Mouse (Mus musculus): ENCODE measurements around the gene Polr3b. TPM values are rescaled to one million over a fixed set of nuclear protein-coding genes. Genes with fewer than 3 reads are reported as not detected.
A peak's percentile ranks its signal among the peaks of the same experiment; 100 is the strongest.

The Polr3b gene
- polyA plus RNA-seq, 1 experiment = 15.9 TPM

DNA sequence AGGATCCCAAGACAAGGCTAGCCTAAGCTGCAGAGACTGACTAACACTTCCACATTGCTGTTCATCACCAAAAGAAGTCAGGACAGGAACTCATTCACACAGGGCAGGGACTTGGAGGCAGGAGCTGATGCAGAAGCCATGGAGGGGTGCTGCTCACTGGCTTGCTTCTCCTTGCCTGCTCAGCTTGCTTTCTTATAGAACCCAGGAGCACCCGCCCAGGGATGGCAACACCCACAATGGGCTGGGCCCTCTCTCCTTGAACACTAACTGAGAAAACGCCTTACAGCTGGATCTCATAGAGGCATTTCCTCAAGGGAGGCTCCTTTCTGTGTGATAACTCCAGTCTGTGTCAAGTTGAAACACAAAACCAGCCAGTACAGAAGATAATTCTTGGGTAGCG, 7.0 kb upstream of the Polr3b start:
- no peak overlapping the region for H3K4me3 ChIP-seq (replicated peaks; ENCODE audit: control insufficient read depth, low read depth, low read length)
- H3K27ac ChIP-seq (ENCODE audit: control insufficient read depth, insufficient read depth, low read depth, low read length, poor library complexity) = no peak overlapping the region
- WGBS = 72% methylated on average over 3 of the region's 3 CpGs
- TF ChIP-seq POLR2A (IDR thresholded peaks at IDR 0.05; ENCODE audit: borderline replicate concordance, control insufficient read depth, low read depth, low read length) = no peak
- no peak for TF ChIP-seq CTCF (IDR thresholded peaks at IDR 0.05; ENCODE audit: control insufficient read depth, insufficient read depth, low read length)
- no peaks in the 10 kb centered on the region; the same call in 1 of the 2 replicates for H3K4me1 ChIP-seq (ENCODE audit: control insufficient read depth, insufficient read depth, low read length)

DNA sequence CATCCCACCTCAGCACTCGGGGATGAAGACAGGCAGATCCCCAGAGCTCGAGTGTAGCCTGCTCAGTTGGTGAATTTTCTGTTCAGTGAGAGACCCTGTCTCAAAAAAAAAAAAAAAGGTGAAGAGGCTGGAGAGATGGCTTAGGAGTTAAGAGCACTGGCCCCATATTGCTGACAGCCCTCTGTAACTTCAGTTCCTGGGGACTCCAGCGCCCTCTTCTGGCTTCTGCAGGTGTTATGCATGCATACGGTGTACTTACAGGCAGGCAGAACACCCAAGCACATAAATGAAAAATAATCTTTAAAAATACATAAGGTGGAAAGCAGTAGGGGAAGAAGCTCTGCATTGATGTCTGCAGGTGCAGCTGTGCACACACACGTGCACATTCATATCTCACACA, 9.1 kb downstream of the Polr3b start:
- Histone ChIP-seq H3K4me1 (ENCODE audit: control insufficient read depth, insufficient read depth, low read length) (no peaks in the 10 kb centered on the region), H3K4me3 (replicated peaks; ENCODE audit: control insufficient read depth, low read depth, low read length) (no peak overlapping the region), H3K27ac (ENCODE audit: control insufficient read depth, insufficient read depth, low read depth, low read length, poor library complexity) (no peak overlapping the region)
- WGBS = 70% methylated on average over 5 of the region's 5 CpGs
- TF ChIP-seq CTCF (IDR thresholded peaks at IDR 0.05; ENCODE audit: control insufficient read depth, insufficient read depth, low read length) (peak; percentile 59), POLR2A (IDR thresholded peaks at IDR 0.05; ENCODE audit: borderline replicate concordance, control insufficient read depth, low read depth, low read length) (no peak)

DNA sequence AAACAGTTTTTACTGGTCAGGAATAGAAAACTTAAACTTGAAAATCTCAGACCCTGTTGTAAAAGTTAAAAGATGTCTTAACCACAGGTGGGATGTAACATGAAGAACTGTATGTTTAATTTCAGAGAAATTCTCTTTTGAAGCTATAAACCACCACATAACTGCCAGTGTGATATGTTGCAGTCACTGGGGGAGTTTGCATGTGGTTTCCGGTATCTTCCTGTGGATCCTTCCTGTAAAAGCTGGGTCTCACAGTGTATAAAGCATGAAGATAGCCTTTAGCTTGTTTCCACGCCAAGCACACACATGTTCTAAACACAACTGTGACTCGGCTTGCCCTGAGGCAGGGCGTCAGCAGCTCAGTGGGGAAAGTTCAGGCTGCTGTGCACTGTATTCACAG, 9.9 kb downstream of the Polr3b start:
- no peak overlapping the region for H3K4me3 ChIP-seq (replicated peaks; ENCODE audit: control insufficient read depth, low read depth, low read length)
- TF ChIP-seq CTCF (IDR thresholded peaks at IDR 0.05; ENCODE audit: control insufficient read depth, insufficient read depth, low read length) = no peak
- TF ChIP-seq POLR2A (IDR thresholded peaks at IDR 0.05; ENCODE audit: borderline replicate concordance, control insufficient read depth, low read depth, low read length) = no peak
- no peak overlapping the region for H3K27ac ChIP-seq (ENCODE audit: control insufficient read depth, insufficient read depth, low read depth, low read length, poor library complexity)
- WGBS = 84% methylated on average over 4 of the region's 4 CpGs
- H3K4me1 ChIP-seq (ENCODE audit: control insufficient read depth, insufficient read depth, low read length) = no peaks in the 10 kb centered on the region

DNA sequence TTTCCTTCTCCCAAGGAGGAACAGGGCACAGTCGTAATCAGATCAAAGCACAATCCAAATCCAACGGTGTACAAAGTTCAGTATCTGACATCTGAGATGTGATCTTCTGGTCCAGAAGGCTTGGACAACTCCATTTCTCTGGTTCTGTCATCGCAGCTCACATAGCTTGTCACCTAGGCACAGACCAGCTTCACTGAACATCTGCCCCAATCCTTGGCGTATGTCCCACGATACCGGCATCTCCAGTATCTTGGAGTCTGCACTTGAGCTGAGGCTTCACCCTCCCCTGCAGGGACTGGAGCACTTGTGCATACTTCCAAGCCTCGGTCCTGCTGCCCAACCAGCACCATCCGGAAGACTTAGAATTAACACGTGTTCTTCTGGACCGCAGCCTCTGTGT, 14.6 kb downstream of the Polr3b start:
- no peak overlapping the region for H3K27ac ChIP-seq (ENCODE audit: control insufficient read depth, insufficient read depth, low read depth, low read length, poor library complexity)
- TF ChIP-seq POLR2A (IDR thresholded peaks at IDR 0.05; ENCODE audit: borderline replicate concordance, control insufficient read depth, low read depth, low read length) (no peak), CTCF (IDR thresholded peaks at IDR 0.05; ENCODE audit: control insufficient read depth, insufficient read depth, low read length) (no peak)
- H3K4me3 ChIP-seq (replicated peaks; ENCODE audit: control insufficient read depth, low read depth, low read length) = no peak overlapping the region
- H3K4me1 ChIP-seq (ENCODE audit: control insufficient read depth, insufficient read depth, low read length) = peaks cover 2% of the 10 kb centered on the region
- 92% methylated on average over 10 of the region's 10 CpGs for WGBS

DNA sequence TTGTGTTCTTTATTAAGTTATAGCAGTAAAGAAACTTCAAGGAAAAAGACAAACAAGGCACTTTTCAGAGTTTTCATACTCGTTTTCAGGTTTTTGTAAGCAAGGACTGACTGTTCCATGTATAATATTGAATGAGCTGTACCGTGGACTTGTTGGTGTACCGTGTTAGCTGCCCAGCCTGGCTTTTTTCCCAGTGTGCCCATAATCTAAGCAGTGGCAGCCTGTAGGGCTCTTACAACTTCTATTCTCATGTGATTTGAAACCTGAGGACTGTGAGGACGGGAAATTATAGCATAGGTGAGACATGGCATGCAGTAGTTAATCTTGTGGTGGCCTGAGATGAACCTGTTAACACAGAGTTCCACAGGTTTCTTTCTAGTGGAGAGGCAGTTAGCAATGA, 16.3 kb downstream of the Polr3b start:
- Histone ChIP-seq H3K4me3 (replicated peaks; ENCODE audit: control insufficient read depth, low read depth, low read length) (no peak overlapping the region), H3K4me1 (ENCODE audit: control insufficient read depth, insufficient read depth, low read length) (peaks cover 2% of the 10 kb centered on the region), H3K27ac (ENCODE audit: control insufficient read depth, insufficient read depth, low read depth, low read length, poor library complexity) (no peak overlapping the region)
- no peak for TF ChIP-seq CTCF (IDR thresholded peaks at IDR 0.05; ENCODE audit: control insufficient read depth, insufficient read depth, low read length)
- TF ChIP-seq POLR2A (IDR thresholded peaks at IDR 0.05; ENCODE audit: borderline replicate concordance, control insufficient read depth, low read depth, low read length) = no peak
- 81% methylated on average over 4 of the region's 4 CpGs for WGBS

DNA sequence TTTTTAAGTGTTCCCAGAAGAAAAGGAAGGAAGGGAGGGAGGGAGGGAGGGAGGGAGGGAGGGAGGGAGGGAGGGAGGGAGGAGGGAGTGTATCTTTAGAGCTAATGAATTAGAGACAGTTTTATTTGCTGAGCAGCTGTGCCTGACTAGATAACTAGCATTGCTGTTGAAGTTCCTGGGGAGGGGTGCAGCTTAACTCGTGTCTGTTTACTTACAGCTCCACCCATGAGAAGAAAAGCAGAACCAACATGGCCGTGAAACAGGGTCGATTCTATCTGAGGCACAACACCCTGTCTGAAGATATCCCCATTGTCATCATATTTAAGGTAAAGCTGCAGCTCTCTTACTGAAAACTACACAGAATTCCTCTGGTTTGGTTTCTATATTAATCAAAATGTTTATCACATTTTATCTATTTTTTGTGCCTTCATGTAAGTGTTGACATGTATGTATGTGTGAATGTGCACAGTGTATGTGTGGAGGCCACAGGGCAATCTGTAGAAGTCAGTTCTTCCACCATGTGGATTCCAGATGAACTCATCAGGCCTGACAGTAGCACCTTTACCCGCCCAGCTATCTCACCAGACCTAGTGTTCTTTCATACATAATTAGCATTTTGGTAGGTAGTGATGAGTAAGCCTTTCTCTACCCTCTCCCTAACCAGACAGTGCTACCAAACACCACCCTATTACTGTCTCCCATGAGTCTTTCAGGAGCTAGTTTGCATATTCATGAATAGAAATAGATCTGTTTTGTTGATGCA, 17.6 kb downstream of the Polr3b start:
- no peak overlapping the region; the same call in 1 of the 2 replicates for H3K27ac ChIP-seq (ENCODE audit: control insufficient read depth, insufficient read depth, low read depth, low read length, poor library complexity)
- 44% methylated on average over 4 of the region's 4 CpGs for WGBS
- H3K4me3 ChIP-seq (replicated peaks; ENCODE audit: control insufficient read depth, low read depth, low read length) = peak overlapping the region; percentile 7

DNA sequence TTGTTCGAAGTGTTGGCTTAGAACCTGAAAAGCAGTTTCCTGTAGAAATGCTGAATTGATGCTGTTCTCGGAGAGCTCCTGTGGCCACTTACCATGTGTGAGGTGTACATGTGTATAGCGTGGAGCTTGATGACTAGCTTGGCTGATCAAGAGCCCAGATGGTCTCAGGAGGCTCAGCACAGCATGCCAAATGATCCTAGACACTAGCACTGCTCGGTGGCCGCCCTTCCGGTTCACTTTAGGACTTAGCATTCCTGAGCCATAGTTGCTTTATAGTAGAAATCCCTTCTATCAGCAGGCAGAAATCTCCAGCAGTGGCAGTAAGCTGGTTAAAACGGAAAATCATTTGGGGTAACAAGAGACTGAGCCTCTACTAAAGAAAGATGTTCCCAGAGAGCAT, 18.8 kb downstream of the Polr3b start:
- no peak for TF ChIP-seq POLR2A (IDR thresholded peaks at IDR 0.05; ENCODE audit: borderline replicate concordance, control insufficient read depth, low read depth, low read length)
- TF ChIP-seq CTCF (IDR thresholded peaks at IDR 0.05; ENCODE audit: control insufficient read depth, insufficient read depth, low read length) = no peak
- Histone ChIP-seq H3K4me3 (replicated peaks; ENCODE audit: control insufficient read depth, low read depth, low read length) (no peak overlapping the region), H3K4me1 (ENCODE audit: control insufficient read depth, insufficient read depth, low read length) (peaks cover 5% of the 10 kb centered on the region), H3K27ac (ENCODE audit: control insufficient read depth, insufficient read depth, low read depth, low read length, poor library complexity) (no peak overlapping the region)
- 92% methylated on average over 7 of the region's 7 CpGs for WGBS

More for the DNA sequence above, 17.6 kb downstream of the Polr3b start:
- H3K4me1 ChIP-seq (ENCODE audit: control insufficient read depth, insufficient read depth, low read length) = peaks cover 2% of the 10 kb centered on the region
- TF ChIP-seq CTCF (IDR thresholded peaks at IDR 0.05; ENCODE audit: control insufficient read depth, insufficient read depth, low read length) (no peak), POLR2A (IDR thresholded peaks at IDR 0.05; ENCODE audit: borderline replicate concordance, control insufficient read depth, low read depth, low read length) (no peak)

DNA sequence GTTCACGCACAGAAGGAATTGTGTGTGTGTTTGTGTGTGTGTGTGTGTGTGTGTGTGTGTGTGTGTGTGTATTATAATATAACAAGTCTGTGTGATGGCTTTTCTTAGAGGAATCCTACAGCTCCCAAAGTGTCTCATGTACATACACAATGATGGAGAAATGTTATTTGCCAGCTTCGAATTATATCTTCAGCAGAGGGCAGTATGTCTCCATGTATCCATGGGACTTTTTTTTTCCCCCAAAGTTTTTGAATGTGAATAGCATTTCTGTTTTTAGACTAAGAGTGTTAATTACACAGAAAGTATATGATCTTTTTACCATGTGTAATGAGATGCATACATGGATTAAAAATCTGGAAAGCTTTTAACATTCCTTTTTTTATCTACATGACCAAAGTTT, 19.5 kb downstream of the Polr3b start:
- WGBS = 77% methylated on average over 2 of the region's 2 CpGs
- no peak overlapping the region for H3K4me3 ChIP-seq (replicated peaks; ENCODE audit: control insufficient read depth, low read depth, low read length)
- no peak overlapping the region for H3K27ac ChIP-seq (ENCODE audit: control insufficient read depth, insufficient read depth, low read depth, low read length, poor library complexity)
- TF ChIP-seq POLR2A (IDR thresholded peaks at IDR 0.05; ENCODE audit: borderline replicate concordance, control insufficient read depth, low read depth, low read length) (no peak), CTCF (IDR thresholded peaks at IDR 0.05; ENCODE audit: control insufficient read depth, insufficient read depth, low read length) (no peak)
- H3K4me1 ChIP-seq (ENCODE audit: control insufficient read depth, insufficient read depth, low read length) = peaks cover 7% of the 10 kb centered on the region

All from bone marrow, adult 2 months (tissue).